Mouse (Mus musculus) fat pad, adult 2 months (tissue): ENCODE data around the gene Pgp.
"Not testable (repeated sequence)": the region's sequence is repeated elsewhere in the genome, so short reads cannot be mapped to it uniquely, and the experiment has no call there.

ENCODE experiments used
- DNase-seq: peaks from one replicate; pipeline ENCODE4 v3.0.0-alpha.2; 2011; ENCODE audit warnings: low read depth, low spot score; ENCODE audit errors: extremely low read depth

The Pgp gene

DNA sequence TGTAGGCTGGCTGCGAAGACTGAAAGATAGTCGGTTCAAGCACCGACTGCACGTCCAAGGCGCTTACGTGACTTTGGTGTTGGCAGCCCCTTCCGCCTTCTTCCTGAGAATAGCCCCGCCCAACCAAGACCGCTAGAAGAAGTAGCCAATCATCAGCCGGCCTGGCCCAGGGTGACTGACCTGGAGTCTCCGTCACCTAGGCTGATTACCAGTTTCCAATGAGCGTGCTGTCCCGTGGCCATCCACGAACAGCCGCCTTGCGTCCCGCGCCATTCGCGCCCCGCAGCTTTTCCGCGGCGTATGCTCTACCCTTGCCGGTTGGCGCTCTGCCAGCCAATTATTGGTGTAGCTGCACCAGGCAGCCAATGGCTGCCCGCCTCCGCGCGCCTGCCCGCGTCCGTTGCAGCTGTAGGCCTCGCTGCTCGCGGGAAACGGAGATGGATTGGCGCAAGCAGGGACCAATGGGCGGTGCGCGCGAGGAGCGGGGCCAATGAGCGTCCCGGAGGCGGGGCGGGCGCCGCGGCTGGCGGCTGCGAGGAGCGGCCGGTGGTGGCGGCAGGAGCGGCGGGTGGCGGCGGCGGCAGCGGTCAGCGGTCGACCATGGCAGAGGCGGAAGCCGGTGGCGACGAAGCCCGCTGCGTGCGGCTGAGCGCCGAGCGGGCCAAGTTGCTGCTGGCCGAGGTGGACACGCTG is at the start of gene Pgp, which contains the start of gene E4f1:
Gene Pgp, plus strand, starts transcription at position 483 of the 693 bp plus-strand sequence.
Gene E4f1, minus strand, starts transcription at position 404 of the 693 bp plus-strand sequence.
- peak; percentile 72 for DNase-seq

DNA sequence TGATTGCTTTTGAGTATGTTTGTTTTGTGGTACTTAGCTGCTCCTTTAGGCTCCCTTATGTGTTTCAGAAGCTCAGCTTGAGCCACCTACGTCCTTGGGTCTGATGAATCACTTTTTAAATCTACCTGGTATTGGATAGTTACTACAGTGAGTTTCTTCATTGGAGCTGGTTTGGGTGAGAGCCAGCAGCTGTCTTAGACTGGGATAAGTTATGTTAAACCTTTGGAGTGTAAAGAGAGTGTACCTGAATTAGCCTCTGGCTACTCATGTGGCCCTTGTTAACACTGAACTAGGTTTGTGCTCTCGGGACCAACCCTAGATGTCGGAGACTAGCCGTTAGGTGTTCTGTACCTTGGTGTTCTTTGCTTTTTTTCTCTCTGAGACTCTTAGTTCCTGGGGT is 47.1 kb upstream of the Pgp start:
- peak; percentile 59 for DNase-seq

DNA sequence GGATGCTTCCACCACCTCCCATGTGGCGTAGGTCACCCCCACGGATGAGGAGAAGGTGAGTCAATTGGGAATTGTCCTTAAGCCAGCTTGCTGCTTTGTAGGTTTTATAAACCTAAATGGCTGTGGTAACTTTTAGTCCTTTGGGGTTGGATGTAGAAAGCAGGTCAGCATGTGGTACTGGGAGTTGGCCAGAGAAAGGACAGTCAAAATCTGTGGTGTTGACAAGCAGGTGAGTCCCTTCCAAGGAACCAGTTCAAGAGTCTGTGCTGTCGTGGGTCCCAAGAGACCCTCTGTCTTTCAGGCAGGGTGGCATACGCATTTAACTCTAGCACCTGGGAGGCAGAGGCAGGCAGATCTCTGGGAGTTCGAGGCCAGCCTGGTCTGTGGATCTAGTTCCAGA is 45.7 kb upstream of the Pgp start:
- no peak for DNase-seq

DNA sequence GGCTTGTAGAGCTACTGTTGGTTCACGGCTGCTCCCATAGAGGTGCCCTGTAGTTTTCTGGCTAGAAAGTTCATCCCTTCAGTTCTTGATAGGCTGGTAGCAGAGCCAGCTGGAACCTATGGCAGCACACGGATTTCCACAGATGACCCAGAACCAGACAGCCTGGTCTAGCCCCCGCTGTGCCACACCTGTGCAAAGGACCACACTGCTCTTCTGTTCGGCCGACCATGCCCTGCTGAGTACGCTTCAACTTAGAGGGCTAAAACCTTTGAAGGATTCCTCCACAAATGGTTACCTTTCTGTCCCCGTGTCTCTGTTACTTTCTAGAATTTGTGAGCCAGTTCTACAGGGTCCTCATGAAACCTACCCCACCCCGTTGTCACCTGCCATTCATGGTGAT is 44.9 kb upstream of the Pgp start:
- not testable (repeated sequence) for DNase-seq

DNA sequence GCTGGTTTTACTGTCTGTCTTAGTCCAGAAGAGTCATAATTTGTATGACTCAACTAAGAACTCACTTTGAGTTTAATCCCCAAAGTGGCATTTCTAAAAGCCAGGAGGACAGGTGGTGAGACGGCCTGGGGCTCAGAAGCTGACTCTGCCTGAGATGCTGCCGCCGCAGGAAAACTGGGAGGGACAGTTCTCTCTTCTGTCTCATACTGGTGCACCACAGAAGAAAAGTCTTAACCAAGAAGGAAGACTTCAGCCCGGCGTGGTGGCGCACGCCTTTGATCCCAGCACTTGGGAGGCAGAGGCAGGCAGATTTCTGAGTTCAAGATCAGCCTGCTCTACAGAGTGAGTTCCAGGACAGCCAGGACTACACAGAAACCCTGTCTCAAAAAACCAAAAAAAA is 44.3 kb upstream of the Pgp start:
- DNase-seq = no peak

DNA sequence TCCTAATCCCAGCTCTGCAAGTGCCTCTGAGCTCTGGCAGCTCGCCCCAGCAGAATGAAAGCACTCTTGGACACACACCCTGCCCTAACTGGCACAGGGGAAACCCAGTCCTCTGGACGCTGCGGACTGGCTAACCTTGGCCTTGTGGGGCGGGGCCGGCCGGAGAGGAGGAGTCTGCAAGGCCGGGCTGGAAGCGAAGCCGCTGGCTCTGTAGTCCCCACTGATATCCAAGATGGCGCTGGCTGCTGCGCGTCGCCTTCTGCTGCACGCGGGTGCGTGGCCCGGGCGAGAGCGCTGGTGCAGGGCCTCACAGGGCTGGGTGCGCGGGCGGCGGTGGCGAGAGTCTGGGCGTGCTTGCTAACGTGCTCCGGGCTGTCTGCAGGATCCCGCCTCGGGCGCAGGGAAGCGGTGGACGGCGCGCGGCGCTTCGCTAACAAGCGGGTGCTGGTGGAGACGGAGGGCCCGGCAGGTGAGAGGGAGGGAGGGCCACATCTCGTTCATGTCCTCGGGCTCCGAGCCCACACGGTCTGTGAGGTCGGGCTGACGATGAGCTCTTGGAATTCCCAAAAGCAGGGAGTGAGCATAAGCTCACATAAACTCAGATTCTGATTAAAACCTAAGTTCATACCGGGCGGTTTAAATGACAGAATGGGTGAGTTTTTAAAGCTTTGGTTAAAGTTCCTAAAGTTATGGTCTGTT is 43.6 kb upstream of the Pgp start, which contains the start of gene Eci1:
Gene Eci1, plus strand, starts transcription at position 171 of the 699 bp plus-strand sequence.
- peak; percentile 90 for DNase-seq

DNA sequence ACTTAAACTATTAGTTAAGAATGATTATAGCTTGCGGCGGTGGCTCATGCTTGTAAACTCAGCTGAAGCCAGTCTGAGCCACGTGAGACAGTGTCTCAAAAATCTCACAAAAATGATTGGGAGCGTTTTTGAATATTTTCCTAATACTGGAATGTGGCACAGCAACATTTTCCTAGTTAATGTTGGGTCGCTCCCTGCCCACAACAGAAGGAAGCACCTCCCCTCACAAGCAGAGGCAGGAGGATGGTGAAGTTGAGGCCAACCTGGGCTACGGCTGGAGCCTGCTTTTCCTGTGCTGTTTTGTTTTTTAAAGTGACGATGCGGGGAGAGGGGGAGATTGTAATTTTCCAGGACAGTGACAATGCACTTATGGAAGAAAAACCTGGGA is 43.0 kb upstream of the Pgp start:
- no peak for DNase-seq

DNA sequence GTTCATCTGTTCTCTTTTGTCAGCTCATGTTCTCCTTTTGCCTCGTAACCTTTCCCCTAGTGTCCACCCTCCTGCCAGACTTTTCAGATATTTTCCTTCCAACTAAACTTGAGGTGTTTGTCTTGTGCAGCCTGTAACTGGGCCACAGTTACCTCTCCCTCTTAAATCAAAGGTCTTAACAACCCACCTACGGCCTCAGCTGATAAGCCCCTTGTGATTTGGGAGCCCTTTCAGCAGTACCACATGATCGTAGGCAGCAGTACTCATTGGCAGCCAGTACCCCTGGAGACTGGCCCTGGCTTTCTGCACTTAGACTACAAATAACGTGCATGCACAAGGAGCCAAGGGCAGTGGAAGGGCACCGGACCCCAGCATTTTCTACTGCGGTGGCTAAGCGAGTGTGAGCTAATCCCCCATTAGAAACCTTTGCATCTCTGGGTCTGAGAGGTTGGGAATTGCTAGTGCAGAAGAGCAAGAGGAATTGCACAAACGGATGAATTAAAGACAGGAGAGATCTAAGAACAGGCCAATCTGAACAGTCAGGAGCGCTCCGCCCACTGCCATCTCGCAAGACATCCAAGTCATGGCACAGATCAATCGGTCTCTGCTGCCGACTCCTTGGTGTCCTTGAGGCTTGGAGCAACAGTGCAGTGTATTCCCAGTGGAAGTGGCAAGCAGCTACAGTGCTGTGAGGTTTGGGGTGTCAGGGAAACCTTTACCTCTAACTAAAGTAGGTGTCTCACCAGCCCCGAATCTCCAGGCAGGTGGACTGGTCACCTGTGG is 40.8 kb upstream of the Pgp start:
- DNase-seq = no peak

DNA sequence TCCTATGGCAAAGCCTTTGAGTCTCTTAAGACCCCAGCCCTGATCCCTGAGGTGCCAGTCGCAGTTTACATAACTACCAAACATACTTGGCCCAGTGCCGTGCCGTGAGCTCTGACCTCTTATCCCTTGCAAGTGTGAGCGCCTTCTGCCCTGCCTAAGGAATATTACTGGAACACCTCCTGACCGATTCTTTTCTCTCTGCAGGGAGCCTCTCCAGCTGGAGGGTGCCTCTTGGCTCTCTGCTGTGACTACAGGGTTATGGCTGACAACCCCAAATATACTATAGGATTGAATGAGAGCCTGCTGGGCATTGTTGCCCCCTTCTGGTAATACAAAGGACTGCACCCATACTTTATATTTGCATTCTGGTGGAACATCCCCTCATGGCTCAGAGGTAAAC is 33.2 kb upstream of the Pgp start:
- DNase-seq = no peak

DNA sequence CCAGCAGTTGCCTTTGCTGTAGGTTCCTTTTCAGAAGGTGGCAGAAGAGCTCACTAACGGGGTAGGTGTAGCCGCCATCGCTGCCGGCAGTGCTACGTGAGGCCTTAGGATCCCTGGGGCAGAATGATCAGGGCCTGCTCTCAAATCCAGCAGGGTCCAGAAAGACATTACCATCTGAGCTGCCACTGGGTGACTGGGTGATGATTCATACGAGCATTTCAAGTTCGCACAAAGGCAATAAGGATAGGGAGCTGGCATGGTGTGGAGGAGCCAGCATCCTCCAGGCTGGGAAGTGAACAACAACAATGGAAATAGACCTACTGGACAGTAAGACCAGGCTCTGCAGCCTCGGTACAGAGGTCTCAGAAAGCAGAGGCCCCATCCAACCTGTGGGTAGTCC is 29.8 kb upstream of the Pgp start:
- DNase-seq = no peak

DNA sequence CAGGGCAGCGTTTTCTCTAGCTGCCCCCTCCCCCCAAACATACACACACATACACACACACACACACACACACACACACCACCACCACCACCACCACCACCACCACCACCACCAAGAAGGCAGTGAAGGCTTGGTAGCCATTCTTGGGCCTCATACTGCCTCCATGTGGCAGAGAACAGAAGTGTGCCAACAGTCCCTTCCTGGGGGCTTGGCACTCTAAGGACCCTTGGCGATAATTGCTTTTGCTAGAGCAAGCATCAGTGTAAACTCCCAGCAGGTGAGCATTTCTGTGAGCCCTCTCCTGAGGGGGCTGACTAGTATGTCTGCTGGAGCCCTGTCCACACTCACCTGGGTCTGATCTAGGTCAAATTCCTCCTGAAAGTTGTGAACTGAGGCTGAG is 29.0 kb upstream of the Pgp start:
- no peak for DNase-seq

DNA sequence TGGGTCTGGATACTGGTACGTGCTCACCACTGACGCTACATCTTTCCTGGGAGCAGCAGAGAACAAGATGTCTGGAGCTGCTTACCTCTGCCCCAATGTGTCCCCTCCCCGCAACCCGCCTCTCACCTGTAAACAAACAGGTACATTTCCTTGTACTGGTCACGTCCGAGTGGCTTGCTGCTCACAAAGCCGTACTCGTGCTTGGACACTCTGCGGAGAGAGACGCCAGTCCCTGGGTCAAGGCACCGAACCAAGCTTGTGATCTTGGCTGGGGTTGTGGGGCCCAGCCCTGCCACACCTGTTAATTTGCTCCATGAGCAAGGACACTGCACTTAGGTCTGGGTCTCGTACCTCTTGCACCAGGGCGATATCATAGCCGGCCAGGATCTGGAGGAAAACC is 28.1 kb upstream of the Pgp start:
- no peak for DNase-seq

DNA sequence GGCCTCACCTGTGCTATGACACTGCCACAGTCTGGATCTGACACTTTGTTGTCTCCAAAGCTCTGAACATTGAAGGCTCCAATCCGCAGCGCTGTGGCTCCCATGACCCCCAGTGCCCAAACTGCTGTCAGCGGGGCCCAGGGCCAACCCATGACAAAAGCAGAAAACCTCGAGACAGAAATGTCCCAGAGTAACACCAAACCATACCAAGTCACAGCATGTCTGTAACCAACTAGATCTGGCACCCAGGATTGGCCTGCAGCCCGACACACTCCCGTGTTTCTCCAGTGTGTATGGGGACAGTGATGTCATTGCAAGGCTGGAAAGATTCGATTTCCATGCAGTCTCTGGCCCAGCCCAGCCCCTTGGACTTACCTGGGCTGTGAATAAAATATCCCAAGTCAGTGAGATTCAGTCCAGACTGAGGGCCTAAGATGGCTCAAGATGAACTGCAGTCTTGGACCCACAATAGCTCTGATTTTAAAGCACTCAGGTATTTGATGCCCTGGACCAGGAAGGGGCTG is 27.5 kb upstream of the Pgp start, which contains the start of gene Dnase1l2:
Gene Dnase1l2, minus strand, starts transcription at position 474 of the 524 bp plus-strand sequence.
- no peak for DNase-seq

DNA sequence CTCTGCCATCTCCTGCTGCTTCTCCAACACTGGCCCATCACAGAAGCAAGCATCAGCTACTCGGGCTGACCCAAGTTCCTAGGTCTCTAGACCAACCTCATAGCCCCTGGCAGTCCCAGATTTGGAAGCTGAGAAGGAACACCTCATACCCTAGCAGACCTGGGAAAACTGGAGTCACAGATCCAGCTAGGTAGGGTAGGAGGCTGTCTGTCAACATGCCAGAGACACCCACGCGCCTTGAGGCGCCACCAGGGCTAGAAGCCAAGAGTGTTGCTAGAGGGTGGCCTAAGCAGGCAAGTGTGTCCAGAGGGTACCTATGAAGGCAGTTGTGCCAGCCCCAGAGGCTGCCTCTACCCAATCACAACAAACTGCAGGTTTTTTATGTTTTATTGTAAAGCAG is 26.8 kb upstream of the Pgp start:
- peak; percentile 84 for DNase-seq

DNA sequence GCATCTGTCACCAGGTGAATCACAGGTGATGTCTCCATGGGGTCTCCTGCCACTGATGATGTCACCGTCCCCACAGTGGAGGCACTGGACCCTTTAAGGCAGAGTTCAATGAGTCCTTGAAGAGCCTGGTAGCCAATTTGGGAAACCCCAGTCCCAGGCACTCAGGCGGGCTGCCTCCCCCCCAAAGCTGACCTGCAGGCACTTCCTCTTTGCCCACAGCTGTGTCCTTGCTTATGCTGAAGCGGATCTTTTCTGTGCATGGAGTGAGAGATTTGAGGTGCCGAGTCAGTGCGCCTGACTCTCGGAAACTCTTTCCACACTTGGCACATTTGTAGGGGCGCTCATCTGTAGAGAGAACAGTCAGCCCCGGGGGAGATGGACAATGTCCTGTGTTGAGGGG is 23.6 kb upstream of the Pgp start:
- DNase-seq = no peak

DNA sequence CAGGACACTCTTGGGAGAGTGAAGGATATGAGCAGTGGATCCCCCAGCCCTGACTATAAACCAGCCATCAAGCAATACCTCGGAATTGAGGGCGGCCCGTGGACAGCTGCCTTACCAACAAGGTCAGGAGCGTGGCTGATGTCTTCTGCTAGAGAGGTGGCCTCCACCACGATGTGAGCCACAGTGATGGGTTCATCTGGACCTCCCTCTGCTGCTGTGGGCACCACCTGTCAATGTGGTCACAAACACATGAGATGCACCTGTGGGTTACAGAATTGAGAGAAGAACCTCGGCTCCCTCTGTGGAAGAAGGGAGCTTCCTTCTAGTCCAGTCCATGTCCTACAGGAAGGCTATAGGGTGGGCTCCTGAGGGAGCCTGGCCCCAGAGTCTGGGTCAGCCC is 20.7 kb upstream of the Pgp start:
- DNase-seq = no peak

DNA sequence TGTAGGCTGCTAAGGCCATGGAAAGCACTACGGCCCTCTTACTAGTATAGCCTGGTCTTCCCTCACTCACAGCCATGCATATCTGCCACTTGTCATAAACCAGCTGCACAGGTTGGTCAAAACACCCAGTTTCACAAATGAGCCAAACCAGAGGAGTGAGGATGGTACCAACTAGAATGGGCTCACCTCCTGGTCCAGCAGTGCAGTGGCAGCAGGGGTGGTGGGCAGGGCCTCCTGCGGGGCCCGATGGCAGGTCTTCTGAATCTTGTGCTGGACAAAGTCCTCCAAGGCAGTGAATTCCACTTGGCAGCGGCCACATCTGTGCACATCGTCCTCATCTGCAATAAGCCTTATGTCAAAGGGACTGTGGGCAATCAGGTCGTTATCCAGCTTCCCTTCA is 19.0 kb upstream of the Pgp start:
- DNase-seq = no peak

DNA sequence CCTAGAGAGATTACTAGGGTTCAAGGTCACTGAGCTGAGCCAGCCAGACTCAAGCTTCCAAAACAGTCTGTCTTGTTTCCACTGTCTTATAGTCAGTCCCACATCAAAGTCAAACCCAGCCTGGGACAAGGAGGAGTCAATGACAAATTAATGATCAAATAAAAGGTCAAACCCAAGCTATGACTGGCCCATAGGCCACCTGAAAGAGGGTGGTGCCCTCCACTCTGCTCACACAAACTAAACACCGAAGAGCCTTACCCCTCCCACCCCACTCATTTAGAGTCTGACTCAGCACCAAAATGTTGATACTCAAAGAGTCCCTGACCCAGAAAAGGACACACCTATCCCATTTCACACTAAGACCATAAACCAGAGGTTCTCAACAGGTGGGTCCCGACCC is 16.8 kb upstream of the Pgp start:
- DNase-seq = no peak

DNA sequence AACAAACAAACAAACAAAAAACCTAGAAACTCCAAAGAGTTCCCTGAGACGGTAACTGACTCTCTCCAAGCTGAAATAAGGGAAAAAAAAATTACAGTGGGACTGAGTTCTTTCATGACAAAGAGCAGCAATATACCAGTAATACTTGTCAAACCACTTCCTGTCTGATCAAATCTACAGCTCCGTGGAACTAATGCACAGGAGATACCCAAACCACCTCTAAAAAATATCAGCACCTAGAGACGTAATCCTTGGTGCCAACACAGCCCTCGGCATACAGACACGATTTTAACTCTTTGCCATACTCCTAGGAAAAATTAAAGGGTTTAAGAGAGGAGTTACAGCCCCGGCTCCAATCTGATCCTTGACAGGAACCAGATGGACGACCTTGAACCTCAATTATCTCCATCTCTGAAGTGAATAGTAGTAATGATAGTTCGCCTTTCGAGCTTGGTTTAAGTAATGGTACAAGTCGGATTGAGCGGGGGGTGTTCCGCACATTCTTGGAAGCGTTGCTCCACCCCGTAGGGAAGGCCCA is 15.9 kb upstream of the Pgp start:
- DNase-seq = no peak

DNA sequence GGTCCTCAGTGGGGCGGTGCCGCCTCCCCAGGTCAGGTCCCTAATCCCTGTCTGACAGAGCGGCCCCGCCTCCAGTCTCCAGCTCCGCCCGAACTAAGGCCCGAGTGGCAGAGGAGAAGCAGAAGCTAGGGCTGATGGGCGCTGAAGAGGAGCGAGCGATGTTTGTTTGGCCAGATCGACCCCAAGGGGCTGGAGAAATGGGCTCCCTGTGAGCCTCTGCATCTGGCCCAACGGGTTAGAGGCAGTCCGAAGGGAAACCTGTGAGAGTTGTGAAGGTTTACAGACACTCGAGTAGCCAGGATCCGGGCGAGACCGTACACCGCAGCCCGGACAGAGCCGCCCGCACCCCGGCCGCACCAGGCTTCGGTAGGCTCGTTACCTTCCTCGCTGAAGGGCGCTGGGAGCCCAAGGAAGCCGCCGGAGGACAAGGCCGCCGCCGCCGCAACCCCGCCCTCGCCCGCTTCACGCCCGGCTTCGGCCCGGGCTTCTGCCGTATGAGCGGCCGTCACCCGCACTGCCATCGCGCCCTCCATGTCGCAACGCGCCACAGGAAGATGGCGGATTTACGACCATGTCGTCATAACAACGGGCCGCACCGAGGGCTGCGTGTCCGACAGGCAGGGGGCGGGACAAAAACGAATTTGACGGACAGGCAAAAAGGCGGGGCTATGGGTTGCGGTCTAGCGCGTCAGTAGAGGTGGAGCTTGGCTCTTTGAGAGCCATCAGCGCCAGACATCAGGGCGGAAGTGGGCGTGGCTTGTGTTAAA is 15.3 kb upstream of the Pgp start:
- peak; percentile 90 for DNase-seq
